Mouse (Mus musculus) midbrain, embryonic 16.5 days (tissue): ENCODE data around the gene Rfx8. TPM values are rescaled to one million over a fixed set of nuclear protein-coding genes. Genes with fewer than 3 reads are reported as not detected.

Experiments
- ATAC-seq: fragments of 200-750 bp; cut with Nextera tagmentation; 2 replicates; pipeline ENCODE4 v1.8.0; 2017; ENCODE audit warnings: moderate TSS enrichment
- H3K27ac ChIP-seq: fragments of 300-500 bp; sonication (generic); 2 replicates; pipeline ENCODE4 v1.5.1; 2014; ENCODE audit warnings: mild to moderate bottlenecking, low read length, mixed read lengths
- H3K27me3 ChIP-seq: fragments of 300-500 bp; sonication (generic); 2 replicates; pipeline ENCODE4 v1.6.1; 2014; ENCODE audit warnings: low read depth, low read length, mixed read lengths; ENCODE audit not compliant: control insufficient read depth, insufficient read depth
- H3K36me3 ChIP-seq: fragments of 300-500 bp; sonication (generic); 2 replicates; pipeline ENCODE4 v1.6.1; 2014; ENCODE audit warnings: mild to moderate bottlenecking, low read length, moderate library complexity, mixed read lengths; ENCODE audit not compliant: control insufficient read depth, insufficient read depth
- H3K4me1 ChIP-seq: fragments of 300-500 bp; sonication (generic); 2 replicates; pipeline ENCODE4 v1.6.1; 2014; ENCODE audit warnings: mild to moderate bottlenecking, low read length, mixed read lengths; ENCODE audit not compliant: control insufficient read depth, insufficient read depth
- H3K4me2 ChIP-seq: fragments of 300-500 bp; sonication (generic); 2 replicates; pipeline ENCODE4 v1.6.1; 2014; ENCODE audit warnings: mild to moderate bottlenecking, low read length, mixed read lengths
- H3K4me3 ChIP-seq: fragments of 300-500 bp; sonication (generic); 2 replicates; pipeline ENCODE4 v1.5.1; 2014; ENCODE audit warnings: low read depth, mild to moderate bottlenecking, low read length, moderate library complexity, mixed read lengths
- H3K9ac ChIP-seq: fragments of 300-500 bp; sonication (generic); 2 replicates; pipeline ENCODE4 v1.6.1; 2014; ENCODE audit warnings: low read depth, low read length, mixed read lengths
- H3K9me3 ChIP-seq: fragments of 300-500 bp; sonication (generic); replicated peaks from 2 replicates; pipeline ENCODE4 v1.6.1; 2014; ENCODE audit warnings: mild to moderate bottlenecking, low read length, mixed read lengths; ENCODE audit not compliant: control insufficient read depth, poor library complexity, severe bottlenecking
- WGBS: fragments of 180-500 bp; shearing (Covaris S2); extraction: QIAGEN DNeasy Blood & Tissue Kit; methylation state at CpG from one replicate; pipeline ENCODE4 v1.1.7; 2014; 5-methylcytosine and 5-hydroxymethylcytosine counted together
- polyA plus RNA-seq: library from polyadenylated mRNA; unstranded; fragments of >200 nt; fragmentation: Nextera tagmentation; extraction: Ambion mirVana; gene quantifications from 2 replicates; pipeline ENCODE4 v1.2.1, GENCODE M21; 2015

The Rfx8 gene
- polyA plus RNA-seq, 1 experiment from 2014 or later: 0.15 TPM

GRCm38 (mm10) chr1:39729919-39730318, 9.1 kb upstream of the Rfx8 start:
- peaks cover 3% of the 10 kb centered on the region; the same call in 1 of the 2 replicates for H3K4me1 ChIP-seq
- ATAC-seq: no peak
- no peak overlapping the region for H3K9ac ChIP-seq
- H3K9me3 ChIP-seq: no peaks in the 10 kb centered on the region
- WGBS: 89% methylated on average over 6 of the region's 6 CpGs
- no peak overlapping the region for H3K4me2 ChIP-seq
- H3K27ac ChIP-seq: no peak overlapping the region
- H3K36me3 ChIP-seq: no peaks in the 10 kb centered on the region
- peaks cover 5% of the 10 kb centered on the region for H3K27me3 ChIP-seq
- H3K4me3 ChIP-seq: no peak overlapping the region

GRCm38 (mm10) chr1:39721351-39721726, 542 bp upstream of the Rfx8 start:
- ATAC-seq: peak; percentile 48
- Histone ChIP-seq H3K36me3 (no peaks in the 10 kb centered on the region), H3K4me1 (peaks cover 7% of the 10 kb centered on the region), H3K4me2 (peak overlapping the region; percentile 98), H3K4me3 (peak overlapping the region; percentile 58), H3K27me3 (no peaks in the 10 kb centered on the region), H3K27ac (no peak overlapping the region), H3K9me3 (no peaks in the 10 kb centered on the region), H3K9ac (peak overlapping the region; percentile 77; the same call in 1 of the 2 replicates)
- 16% methylated on average over 9 of the region's 9 CpGs for WGBS

- peak overlapping the region; percentile 58 for H3K4me3 ChIP-seq
- no peaks in the 10 kb centered on the region for H3K27me3 ChIP-seq
- peak overlapping the region; percentile 98 for H3K4me2 ChIP-seq
- H3K36me3 ChIP-seq: no peaks in the 10 kb centered on the region
- H3K4me1 ChIP-seq: peaks cover 7% of the 10 kb centered on the region
- 31% methylated on average over 2 of the region's 2 CpGs for WGBS
- H3K9me3 ChIP-seq: no peaks in the 10 kb centered on the region
- no peak for ATAC-seq
- no peak overlapping the region for H3K27ac ChIP-seq
- H3K9ac ChIP-seq: peak overlapping the region; percentile 77; the same call in 1 of the 2 replicates
Observed at GRCm38 (mm10) chr1:39720186-39720585, 611 bp downstream of the Rfx8 start.

GRCm38 (mm10) chr1:39715551-39715950, 5.2 kb downstream of the Rfx8 start:
- H3K27ac ChIP-seq: no peak overlapping the region
- no peak overlapping the region for H3K4me2 ChIP-seq
- H3K4me3 ChIP-seq: no peak overlapping the region
- no peaks in the 10 kb centered on the region for H3K9me3 ChIP-seq
- no peak overlapping the region for H3K9ac ChIP-seq
- no peaks in the 10 kb centered on the region for H3K27me3 ChIP-seq
- WGBS: 94% methylated on average over 7 of the region's 7 CpGs
- 0 out of 2 replicates have a peak, but pooled peaks cover 2% of the 10 kb centered on the region for H3K4me1 ChIP-seq
- no peaks in the 10 kb centered on the region for H3K36me3 ChIP-seq
- no peak for ATAC-seq

- Histone ChIP-seq H3K4me1 (no peaks in the 10 kb centered on the region), H3K36me3 (no peaks in the 10 kb centered on the region), H3K9me3 (no peaks in the 10 kb centered on the region), H3K4me2 (no peak overlapping the region), H3K4me3 (no peak overlapping the region), H3K9ac (no peak overlapping the region), H3K27ac (no peak overlapping the region), H3K27me3 (no peaks in the 10 kb centered on the region)
- ATAC-seq: no peak
- WGBS: 71% methylated on average over 3 of the region's 3 CpGs
Observed at GRCm38 (mm10) chr1:39714729-39715128, 6.1 kb downstream of the Rfx8 start.

- Histone ChIP-seq H3K9me3 (no peaks in the 10 kb centered on the region), H3K36me3 (no peaks in the 10 kb centered on the region), H3K9ac (no peak overlapping the region), H3K4me3 (no peak overlapping the region), H3K27ac (no peak overlapping the region), H3K4me1 (no peaks in the 10 kb centered on the region), H3K4me2 (no peak overlapping the region), H3K27me3 (no peaks in the 10 kb centered on the region)
- no peak for ATAC-seq
- WGBS: 78% methylated on average over 16 of the region's 16 CpGs
Observed at GRCm38 (mm10) chr1:39713842-39714658, 6.7 kb downstream of the Rfx8 start.

- Histone ChIP-seq H3K9ac (no peak overlapping the region), H3K9me3 (no peaks in the 10 kb centered on the region), H3K27ac (no peak overlapping the region), H3K4me3 (no peak overlapping the region), H3K27me3 (no peaks in the 10 kb centered on the region), H3K4me1 (no peaks in the 10 kb centered on the region), H3K36me3 (no peaks in the 10 kb centered on the region), H3K4me2 (no peak overlapping the region)
- ATAC-seq: no peak
- WGBS: 92% methylated on average over 7 of the region's 8 CpGs
Observed at GRCm38 (mm10) chr1:39713300-39713699, 7.5 kb downstream of the Rfx8 start.

- WGBS: 92% methylated on average over 7 of the region's 7 CpGs
- Histone ChIP-seq H3K4me3 (no peak overlapping the region), H3K27ac (no peak overlapping the region), H3K36me3 (no peaks in the 10 kb centered on the region), H3K27me3 (no peaks in the 10 kb centered on the region), H3K4me2 (no peak overlapping the region), H3K9ac (no peak overlapping the region), H3K4me1 (no peaks in the 10 kb centered on the region), H3K9me3 (no peaks in the 10 kb centered on the region)
- no peak for ATAC-seq
Observed at GRCm38 (mm10) chr1:39712261-39712660, 8.5 kb downstream of the Rfx8 start.

- Histone ChIP-seq H3K27me3 (no peaks in the 10 kb centered on the region), H3K4me3 (no peak overlapping the region), H3K4me2 (no peak overlapping the region), H3K4me1 (no peaks in the 10 kb centered on the region), H3K27ac (no peak overlapping the region), H3K36me3 (no peaks in the 10 kb centered on the region), H3K9ac (no peak overlapping the region), H3K9me3 (no peaks in the 10 kb centered on the region)
- 74% methylated on average over 4 of the region's 4 CpGs for WGBS
- ATAC-seq: no peak
Observed at GRCm38 (mm10) chr1:39710604-39711003, 10.2 kb downstream of the Rfx8 start.
